Mouse (Mus musculus): ENCODE measurements around the gene Prickle4. TPM values are rescaled to one million over a fixed set of nuclear protein-coding genes. Genes with fewer than 3 reads are reported as not detected.
"Not testable (repeated sequence)": the region's sequence is repeated elsewhere in the genome, so short reads cannot be mapped to it uniquely, and the experiment has no call there.

The Prickle4 gene
- polyA plus RNA-seq, 1 experiment from 2014 or later = 0.99 TPM

DNA sequence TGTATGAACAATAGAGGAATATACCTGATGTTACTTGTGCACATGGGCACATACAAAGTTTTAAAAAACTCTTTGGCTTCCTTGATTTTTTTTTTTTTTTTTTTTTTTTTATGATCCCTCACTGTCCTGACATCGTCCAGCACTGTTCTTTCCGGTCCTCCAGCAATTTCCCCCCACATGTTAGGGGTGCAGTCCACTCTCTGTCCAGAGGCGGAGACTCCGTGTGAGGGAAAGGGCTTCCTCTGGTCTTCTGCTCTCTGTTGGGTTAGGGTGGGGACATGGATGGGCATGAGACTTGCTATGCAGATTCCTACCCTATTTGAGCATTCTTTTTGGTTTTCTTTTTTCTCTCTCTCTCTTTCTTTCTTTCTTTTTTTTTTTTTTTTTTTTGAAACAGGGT, 36.6 kb downstream of the Prickle4 start:
- WGBS = 80% methylated on average over 4 of the region's 4 CpGs
- Histone ChIP-seq H3K27ac (no peak overlapping the region), H3K27me3 (no peaks in the 10 kb centered on the region), H3K4me3 (replicated peaks) (no peak overlapping the region), H3K4me2 (no peak overlapping the region), H3K9ac (no peak overlapping the region), H3K9me3 (replicated peaks) (no peaks in the 10 kb centered on the region), H3K4me1 (no peaks in the 10 kb centered on the region), H3K36me3 (no peaks in the 10 kb centered on the region; the same call in 1 of the 2 replicates)
- no peak for ATAC-seq (replicated peaks; ENCODE audit: low FRiP score)

- Histone ChIP-seq H3K27me3 (no peaks in the 10 kb centered on the region), H3K4me3 (replicated peaks) (no peak overlapping the region), H3K4me1 (no peaks in the 10 kb centered on the region), H3K4me2 (no peak overlapping the region), H3K9me3 (replicated peaks) (no peaks in the 10 kb centered on the region), H3K27ac (no peak overlapping the region), H3K36me3 (no peaks in the 10 kb centered on the region; the same call in 1 of the 2 replicates), H3K9ac (no peak overlapping the region)
- no peak for ATAC-seq (replicated peaks; ENCODE audit: low FRiP score)
- 79% methylated on average over 5 of the region's 5 CpGs for WGBS
Measured at GRCm38 (mm10) chr17:47655697-47656096, 38.8 kb downstream of the Prickle4 start.

DNA sequence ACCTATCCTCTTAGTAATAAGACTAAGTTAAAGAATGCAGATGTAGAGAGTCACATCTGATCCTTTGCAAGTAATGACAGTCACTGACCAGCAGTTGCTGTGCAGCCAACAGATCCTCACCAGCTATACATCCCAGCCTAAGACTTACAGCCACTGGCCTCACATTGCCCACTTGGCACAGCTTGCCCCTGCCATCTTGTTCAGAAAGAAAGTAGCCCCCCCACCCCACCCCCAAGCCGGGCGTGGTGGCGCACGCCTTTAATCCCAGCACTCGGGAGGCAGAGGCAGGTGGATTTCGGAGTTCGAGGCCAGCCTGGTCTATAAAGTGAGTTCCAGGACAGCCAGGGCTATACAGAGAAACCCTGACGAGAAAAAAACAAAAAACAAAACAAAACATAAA, 40.2 kb downstream of the Prickle4 start:
- not testable (repeated sequence) for H3K4me2 ChIP-seq; H3K36me3 ChIP-seq; H3K9me3 ChIP-seq (replicated peaks); H3K27me3 ChIP-seq; ATAC-seq (replicated peaks; ENCODE audit: low FRiP score); H3K9ac ChIP-seq; H3K4me1 ChIP-seq; H3K27ac ChIP-seq; H3K4me3 ChIP-seq (replicated peaks)
- WGBS = 93% methylated on average over 8 of the region's 8 CpGs

- Histone ChIP-seq H3K4me1 (no peaks in the 10 kb centered on the region), H3K36me3 (peaks cover 6% of the 10 kb centered on the region; the same call in 1 of the 2 replicates), H3K4me3 (replicated peaks) (no peak overlapping the region), H3K9me3 (replicated peaks) (no peaks in the 10 kb centered on the region), H3K4me2 (no peak overlapping the region), H3K9ac (no peak overlapping the region), H3K27ac (no peak overlapping the region), H3K27me3 (no peaks in the 10 kb centered on the region)
- WGBS = 87% methylated on average over 2 of the region's 2 CpGs
- ATAC-seq (replicated peaks; ENCODE audit: low FRiP score) = no peak
Measured at GRCm38 (mm10) chr17:47651953-47652352, 42.6 kb downstream of the Prickle4 start.

GRCm38 (mm10) chr17:47648966-47649365, 45.6 kb downstream of the Prickle4 start:
- 73% methylated on average over 4 of the region's 4 CpGs for WGBS
- Histone ChIP-seq H3K27ac (no peak overlapping the region), H3K9me3 (replicated peaks) (no peaks in the 10 kb centered on the region), H3K9ac (no peak overlapping the region), H3K4me3 (replicated peaks) (no peak overlapping the region), H3K36me3 (peaks cover 6% of the 10 kb centered on the region; the same call in 1 of the 2 replicates), H3K27me3 (no peaks in the 10 kb centered on the region), H3K4me1 (no peaks in the 10 kb centered on the region), H3K4me2 (no peak overlapping the region)
- ATAC-seq (replicated peaks; ENCODE audit: low FRiP score) = no peak

DNA sequence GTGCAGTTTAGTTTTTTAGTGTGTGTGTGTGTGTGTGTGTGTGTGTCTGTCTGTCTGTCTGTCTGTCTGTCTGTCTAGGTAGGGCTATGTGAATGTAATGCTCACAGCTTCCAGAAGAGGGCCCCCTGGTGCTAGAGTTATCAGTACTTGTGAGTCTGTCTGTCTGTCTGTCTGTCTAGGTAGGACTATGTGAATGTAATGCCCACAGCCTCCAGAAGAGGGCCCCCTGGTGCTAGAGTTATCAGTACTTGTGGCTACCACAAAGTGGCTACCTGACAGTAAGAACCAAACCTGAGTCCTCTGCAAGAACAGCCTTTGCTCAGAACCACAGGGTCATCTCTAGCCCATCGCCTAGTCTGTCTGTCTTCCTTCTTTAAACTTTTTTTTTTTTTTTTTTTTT, 47.9 kb downstream of the Prickle4 start:
- Histone ChIP-seq H3K4me3 (replicated peaks) (no peak overlapping the region), H3K9ac (no peak overlapping the region), H3K9me3 (replicated peaks) (no peaks in the 10 kb centered on the region), H3K27ac (no peak overlapping the region), H3K4me1 (no peaks in the 10 kb centered on the region), H3K27me3 (no peaks in the 10 kb centered on the region), H3K36me3 (peaks cover 6% of the 10 kb centered on the region; the same call in 1 of the 2 replicates), H3K4me2 (no peak overlapping the region)
- ATAC-seq (replicated peaks; ENCODE audit: low FRiP score) = no peak
- 78% methylated on average over 1 of the region's 1 CpGs for WGBS

DNA sequence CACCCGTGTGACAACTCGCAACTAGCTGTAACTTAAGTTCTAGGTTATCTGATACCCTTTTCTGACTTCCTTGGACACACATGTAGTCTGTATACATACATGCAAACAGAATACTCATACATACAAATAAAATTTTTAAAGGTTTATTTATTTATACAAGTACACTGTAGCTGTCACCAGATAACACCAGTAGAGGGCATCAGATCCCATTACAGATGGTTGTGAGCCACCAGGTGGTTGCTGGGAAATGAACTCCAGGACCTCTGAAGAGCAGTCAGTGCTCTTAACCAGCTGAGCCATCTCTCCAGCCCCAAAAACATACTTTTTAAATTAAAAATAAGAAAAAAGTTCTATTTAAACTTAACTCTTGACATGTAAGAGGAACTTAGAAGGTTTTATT, 51.5 kb downstream of the Prickle4 start:
- Histone ChIP-seq H3K4me2 (no peak overlapping the region), H3K4me1 (no peaks in the 10 kb centered on the region), H3K9me3 (replicated peaks) (no peaks in the 10 kb centered on the region), H3K4me3 (replicated peaks) (no peak overlapping the region), H3K9ac (no peak overlapping the region), H3K27ac (no peak overlapping the region), H3K36me3 (no peaks in the 10 kb centered on the region), H3K27me3 (no peaks in the 10 kb centered on the region)
- WGBS = 75% methylated on average over 2 of the region's 2 CpGs
- no peak for ATAC-seq (replicated peaks; ENCODE audit: low FRiP score)

Other genes with a start within 250 kb of the Prickle4 start
- 32.2 and 37.0 TPM in 2 replicates for gene Taf8, start 192.4 kb downstream of the Prickle4 start, polyA plus RNA-seq (2015; fragmentation: Nextera tagmentation; extraction: Ambion mirVana)
- gene Ccnd3, start 189.7 kb downstream of the Prickle4 start, polyA plus RNA-seq (2015; fragmentation: Nextera tagmentation; extraction: Ambion mirVana) = 272 and 294 TPM in 2 replicates
- gene Bysl, start 83.2 kb downstream of the Prickle4 start, polyA plus RNA-seq (2015; fragmentation: Nextera tagmentation; extraction: Ambion mirVana) = 23.8 and 26.5 TPM in 2 replicates
- 45.7 TPM in 2 replicates for gene Med20, start 83.2 kb downstream of the Prickle4 start, polyA plus RNA-seq (2015; fragmentation: Nextera tagmentation; extraction: Ambion mirVana)
- gene Gm20517, start 83.1 kb downstream of the Prickle4 start, polyA plus RNA-seq (2015; fragmentation: Nextera tagmentation; extraction: Ambion mirVana) = 0.81 and 1.4 TPM in 2 replicates
- gene Usp49, start 64.0 kb downstream of the Prickle4 start, polyA plus RNA-seq (2015; fragmentation: Nextera tagmentation; extraction: Ambion mirVana) = 4.6 and 5.0 TPM in 2 replicates
- gene Tomm6, start 6.3 kb downstream of the Prickle4 start, polyA plus RNA-seq (2015; fragmentation: Nextera tagmentation; extraction: Ambion mirVana) = 381 and 386 TPM in 2 replicates
- 5.5 and 6.7 TPM in 2 replicates for gene Frs3, start 5.7 kb downstream of the Prickle4 start, polyA plus RNA-seq (2015; fragmentation: Nextera tagmentation; extraction: Ambion mirVana)
- 0.17 and 0.24 TPM in 2 replicates for gene Gm21981, start 281 bp downstream of the Prickle4 start, polyA plus RNA-seq (2015; fragmentation: Nextera tagmentation; extraction: Ambion mirVana)
- 0.14 TPM in 1 of 2 replicates, not detected in the other for gene Pgc, start 32.1 kb upstream of the Prickle4 start, polyA plus RNA-seq (2015; fragmentation: Nextera tagmentation; extraction: Ambion mirVana)
- 13.4 and 15.2 TPM in 2 replicates for gene Tfeb, start 42.3 kb upstream of the Prickle4 start, polyA plus RNA-seq (2015; fragmentation: Nextera tagmentation; extraction: Ambion mirVana)
- 7.7 and 12.6 TPM in 2 replicates for gene Mdfi, start 140.0 kb upstream of the Prickle4 start, polyA plus RNA-seq (2015; fragmentation: Nextera tagmentation; extraction: Ambion mirVana)
- gene Foxp4, start 229.9 kb upstream of the Prickle4 start, polyA plus RNA-seq (2015; fragmentation: Nextera tagmentation; extraction: Ambion mirVana) = 13.0 and 13.7 TPM in 2 replicates

Data from kidney, embryonic 15.5 days (tissue).